Mouse (Mus musculus) stomach, postnatal 0 days (tissue): ENCODE data around the gene Efna5. TPM values are rescaled to one million over a fixed set of nuclear protein-coding genes. Genes with fewer than 3 reads are reported as not detected.

Experiments
- ATAC-seq: fragments of 200-750 bp; cut with Nextera tagmentation; 2 replicates; pipeline ENCODE4 v1.8.0; 2017; ENCODE audit not compliant: low FRiP score, low TSS enrichment
- DNase-seq: peaks from one replicate; pipeline ENCODE4 v3.0.0-alpha.2; 2016; ENCODE audit warnings: low spot score
- H3K27ac ChIP-seq: fragments of 300-500 bp; sonication (generic); replicated peaks from 2 replicates; pipeline ENCODE4 v1.5.1; 2014; ENCODE audit warnings: mild to moderate bottlenecking, control low read depth
- H3K27me3 ChIP-seq: fragments of 300-500 bp; sonication (generic); 2 replicates; pipeline ENCODE4 v1.6.1; 2014; ENCODE audit warnings: low read length; ENCODE audit not compliant: control insufficient read depth, insufficient read depth
- H3K36me3 ChIP-seq: fragments of 300-500 bp; sonication (generic); 2 replicates; pipeline ENCODE4 v1.6.1; 2014; ENCODE audit warnings: low read length, mixed read lengths; ENCODE audit not compliant: control insufficient read depth, insufficient read depth
- H3K4me1 ChIP-seq: fragments of 300-500 bp; sonication (generic); replicated peaks from 2 replicates; pipeline ENCODE4 v1.6.1; 2014; ENCODE audit warnings: antibody characterized with exemption; ENCODE audit not compliant: control insufficient read depth, insufficient read depth
- H3K4me2 ChIP-seq: fragments of 300-500 bp; sonication (generic); replicated peaks from 2 replicates; pipeline ENCODE4 v1.6.1; 2014; ENCODE audit warnings: low read depth, mild to moderate bottlenecking, control low read depth, moderate library complexity
- H3K4me3 ChIP-seq: fragments of 300-500 bp; sonication (generic); 2 replicates; pipeline ENCODE4 v1.5.1; 2014; ENCODE audit warnings: low read depth, low read length, control low read depth
- H3K9ac ChIP-seq: fragments of 300-500 bp; sonication (generic); 2 replicates; pipeline ENCODE4 v1.6.1; 2014; ENCODE audit warnings: mild to moderate bottlenecking, low read length, control low read depth, mixed read lengths
- H3K9me3 ChIP-seq: fragments of 300-500 bp; sonication (generic); 2 replicates; pipeline ENCODE4 v1.6.1; 2016; ENCODE audit warnings: low read length; ENCODE audit not compliant: control insufficient read depth
- CTCF ChIP-seq: IDR thresholded peaks from 2 replicates; pipeline ENCODE4 v1.5.1; 2016; ENCODE audit warnings: antibody characterized with exemption, low read depth, mild to moderate bottlenecking, moderate library complexity
- EP300 ChIP-seq: optimal IDR thresholded peaks from 2 replicates; pipeline ENCODE3; 2016; ENCODE audit warnings: antibody characterized with exemption
- WGBS: fragments of 180-500 bp; shearing (Covaris S2); extraction: QIAGEN DNeasy Blood & Tissue Kit; methylation state at CpG from one replicate; pipeline ENCODE4 v1.1.7; 2014; 5-methylcytosine and 5-hydroxymethylcytosine counted together
- polyA plus RNA-seq: library from polyadenylated mRNA; unstranded; fragments of >200 nt; fragmentation: Nextera tagmentation; extraction: Ambion mirVana; gene quantifications from 2 replicates; pipeline ENCODE4 v1.2.1, GENCODE M21; 2015

Gene Efna5
- polyA plus RNA-seq, 1 experiment from 2014 or later = 23.9 TPM

GRCm38 (mm10) chr17:62659501-62660175 is 221.5 kb downstream of the Efna5 start:
- ATAC-seq = no peak
- TF ChIP-seq EP300 (no peak), CTCF (no peak)
- 81% methylated on average over 14 of the region's 14 CpGs for WGBS
- no peaks in the 10 kb centered on the region for H3K9me3 ChIP-seq
- H3K27me3 ChIP-seq = no peaks in the 10 kb centered on the region
- DNase-seq = no peak
- H3K9ac ChIP-seq = no peak overlapping the region
- no peaks in the 10 kb centered on the region for H3K36me3 ChIP-seq
- no peak overlapping the region for H3K27ac ChIP-seq
- peaks cover 3% of the 10 kb centered on the region; the same call in 1 of the 2 replicates for H3K4me1 ChIP-seq
- H3K4me3 ChIP-seq = no peak overlapping the region
- no peak overlapping the region for H3K4me2 ChIP-seq

GRCm38 (mm10) chr17:62657832-62658630 is 223.1 kb downstream of the Efna5 start:
- H3K4me2 ChIP-seq = no peak overlapping the region
- H3K36me3 ChIP-seq = no peaks in the 10 kb centered on the region
- no peaks in the 10 kb centered on the region for H3K9me3 ChIP-seq
- peaks cover 3% of the 10 kb centered on the region; the same call in 1 of the 2 replicates for H3K4me1 ChIP-seq
- H3K27ac ChIP-seq = no peak overlapping the region
- no peaks in the 10 kb centered on the region for H3K27me3 ChIP-seq
- WGBS = 62% methylated on average over 12 of the region's 12 CpGs
- no peak overlapping the region for H3K9ac ChIP-seq
- H3K4me3 ChIP-seq = no peak overlapping the region
- TF ChIP-seq CTCF (no peak), EP300 (no peak)
- ATAC-seq (no peak; the same call in 1 of the 2 replicates), DNase-seq (no peak)

GRCm38 (mm10) chr17:62657051-62657450 is 224.1 kb downstream of the Efna5 start:
- peaks cover 3% of the 10 kb centered on the region; the same call in 1 of the 2 replicates for H3K4me1 ChIP-seq
- H3K27me3 ChIP-seq = no peaks in the 10 kb centered on the region
- H3K4me2 ChIP-seq = no peak overlapping the region
- no peak overlapping the region for H3K27ac ChIP-seq
- ATAC-seq (no peak), DNase-seq (no peak)
- 44% methylated on average over 7 of the region's 7 CpGs for WGBS
- H3K9me3 ChIP-seq = no peaks in the 10 kb centered on the region
- H3K4me3 ChIP-seq = no peak overlapping the region
- H3K9ac ChIP-seq = no peak overlapping the region
- no peaks in the 10 kb centered on the region for H3K36me3 ChIP-seq
- no peak for TF ChIP-seq EP300
- no peak for TF ChIP-seq CTCF

- TF ChIP-seq CTCF (no peak), EP300 (no peak)
- H3K9me3 ChIP-seq = no peaks in the 10 kb centered on the region
- no peaks in the 10 kb centered on the region for H3K27me3 ChIP-seq
- H3K4me2 ChIP-seq = peak overlapping the region; percentile 6; the same call in 1 of the 2 replicates
- no peaks in the 10 kb centered on the region for H3K36me3 ChIP-seq
- 21% methylated on average over 7 of the region's 7 CpGs for WGBS
- no peak overlapping the region for H3K27ac ChIP-seq
- no peak for ATAC-seq
- H3K9ac ChIP-seq = no peak overlapping the region
- DNase-seq = no peak
- H3K4me3 ChIP-seq = no peak overlapping the region
- peaks cover 3% of the 10 kb centered on the region; the same call in 1 of the 2 replicates for H3K4me1 ChIP-seq
These were observed 224.5 kb downstream of the Efna5 start for GRCm38 (mm10) chr17:62656591-62656990.

- no peak overlapping the region for H3K9ac ChIP-seq
- no peak for ATAC-seq
- H3K4me3 ChIP-seq = no peak overlapping the region
- H3K27me3 ChIP-seq = no peaks in the 10 kb centered on the region
- no peaks in the 10 kb centered on the region for H3K9me3 ChIP-seq
- H3K27ac ChIP-seq = no peak overlapping the region
- WGBS = 52% methylated on average over 16 of the region's 16 CpGs
- no peak for DNase-seq
- peak overlapping the region; percentile 6; the same call in 1 of the 2 replicates for H3K4me2 ChIP-seq
- H3K4me1 ChIP-seq = peaks cover 3% of the 10 kb centered on the region; the same call in 1 of the 2 replicates
- no peaks in the 10 kb centered on the region for H3K36me3 ChIP-seq
- TF ChIP-seq CTCF (no peak), EP300 (no peak)
These were observed 225.2 kb downstream of the Efna5 start for GRCm38 (mm10) chr17:62655819-62656355.

- DNase-seq (no peak), ATAC-seq (no peak)
- Histone ChIP-seq H3K36me3 (no peaks in the 10 kb centered on the region), H3K27me3 (no peaks in the 10 kb centered on the region), H3K9me3 (no peaks in the 10 kb centered on the region), H3K27ac (no peak overlapping the region), H3K4me3 (no peak overlapping the region), H3K9ac (no peak overlapping the region), H3K4me2 (no peak overlapping the region), H3K4me1 (no peaks in the 10 kb centered on the region)
- WGBS = 62% methylated on average over 6 of the region's 6 CpGs
- TF ChIP-seq EP300 (no peak), CTCF (no peak)
These were observed 228.7 kb downstream of the Efna5 start for GRCm38 (mm10) chr17:62652451-62652850.
